Comparison of ENCODE assay signal across 10 mouse cellular contexts in the genomic region with DNA sequence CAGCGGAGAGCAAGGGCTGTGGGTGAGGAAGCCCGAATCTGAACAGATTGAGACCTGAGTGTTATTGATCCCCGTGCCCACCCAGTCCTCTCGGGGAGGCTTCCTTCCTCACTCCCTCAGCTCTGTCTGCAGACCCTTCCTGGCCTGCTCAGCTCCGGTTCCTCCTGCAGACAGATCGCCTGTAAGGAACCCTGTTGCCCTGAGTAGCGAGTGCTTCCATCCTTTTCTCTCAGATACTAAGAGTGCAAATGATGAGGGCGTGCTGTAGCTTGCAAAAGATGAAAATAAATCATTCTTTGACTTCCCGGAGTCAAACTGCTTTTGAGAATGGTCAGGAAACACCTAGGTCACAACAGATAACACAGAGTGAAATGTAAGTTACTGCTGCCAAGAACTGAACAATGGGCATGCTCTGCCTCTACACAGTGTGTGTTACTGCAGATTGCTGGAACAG.
DNase-seq lines count a peak whose midpoint lies in the region; ATAC-seq and TF ChIP-seq lines count a peak whose summit lies in the region.
"Had no signal": no experiment of that assay in that cellular context is flagged by ENCODE, and none has a peak within 500 bp of the region (broad histone marks: within the 10 kb centered on the region; RNA-seq: fewer than 3 reads in every experiment).

No protein-coding gene starts in this region.

- no peak overlapping the region for H3K27ac ChIP-seq in forebrain, embryonic 16.5 days (ENCODE audit: low read length)
- no peak overlapping the region for H3K27ac ChIP-seq in forebrain, embryonic 13.5 days
- peak overlapping the region; percentile 55; the same call in 1 of the 2 replicates for H3K27ac ChIP-seq in testis, adult 2 months (ENCODE audit: control insufficient read depth, insufficient read depth, low read depth, low read length)
- H3K27ac ChIP-seq in liver, embryonic 13.5 days = no peak overlapping the region
- no peak overlapping the region for H3K27ac ChIP-seq in thymus, adult 2 months (ENCODE audit: control insufficient read depth, insufficient read depth, low read length)
- H3K27ac ChIP-seq: liver, embryonic 14.5 days had no signal

- WGBS in forebrain, embryonic 16.5 days = 66% methylated on average over 9 of the region's 9 CpGs
- 69% methylated on average over 9 of the region's 9 CpGs for WGBS in forebrain, embryonic 13.5 days
- 22% methylated on average over 9 of the region's 9 CpGs for WGBS in liver, embryonic 13.5 days (ENCODE audit: insufficient replicate concordance)
- WGBS in thymus, adult 2 months = 63% methylated on average over 9 of the region's 9 CpGs

- no peak for TF ChIP-seq POLR2A in testis, adult 2 months (IDR thresholded peaks at IDR 0.05; ENCODE audit: control insufficient read depth, low read depth, low read length)
- no peak for TF ChIP-seq POLR2A in thymus, adult 2 months (IDR thresholded peaks at IDR 0.05; ENCODE audit: control insufficient read depth, extremely low read depth, insufficient read depth, low read length, poor library complexity)

- no peaks in the 10 kb centered on the region for H3K36me3 ChIP-seq in forebrain, embryonic 16.5 days (ENCODE audit: control insufficient read depth, insufficient read depth)
- H3K36me3 ChIP-seq in forebrain, embryonic 13.5 days (ENCODE audit: poor library complexity, severe bottlenecking) = no peaks in the 10 kb centered on the region
- no peaks in the 10 kb centered on the region for H3K36me3 ChIP-seq in testis, adult 2 months (ENCODE audit: control insufficient read depth, insufficient read depth, low read length)
- no peaks in the 10 kb centered on the region for H3K36me3 ChIP-seq in liver, embryonic 13.5 days
- H3K36me3 ChIP-seq in thymus, adult 2 months (ENCODE audit: control insufficient read depth, insufficient read depth, low read length) = no peaks in the 10 kb centered on the region

- ATAC-seq in forebrain, embryonic 16.5 days = no peak
- no peak for ATAC-seq in forebrain, embryonic 13.5 days
- peak; percentile 36; the same call in 1 of the 2 replicates for ATAC-seq in liver, embryonic 13.5 days (ENCODE audit: low read depth)

- H3K9me3 ChIP-seq in forebrain, embryonic 16.5 days (ENCODE audit: control insufficient read depth, low read length) = no peaks in the 10 kb centered on the region
- H3K9me3 ChIP-seq in forebrain, embryonic 13.5 days (replicated peaks) = no peaks in the 10 kb centered on the region
- H3K9me3 ChIP-seq in liver, embryonic 13.5 days (replicated peaks) = no peaks in the 10 kb centered on the region

- DNase-seq in testis, postnatal 10 days (ENCODE audit: low spot score) = no peak
- DNase-seq in liver, embryonic 13.5 days = no peak
- no peak for DNase-seq in embryo, embryonic 9.5 days (ENCODE audit: extremely low spot score)
- no peak for DNase-seq in frontal cortex, postnatal 25 days (ENCODE audit: low spot score in 2 of 2)
- no peak for DNase-seq in thymus, adult 2 months

- H3K4me3 ChIP-seq in forebrain, embryonic 16.5 days (replicated peaks; ENCODE audit: low read length) = peak overlapping the region; percentile 4
- no peak overlapping the region for H3K4me3 ChIP-seq in forebrain, embryonic 13.5 days
- H3K4me3 ChIP-seq in testis, adult 2 months (ENCODE audit: control insufficient read depth, low read depth, low read length) = peak overlapping the region; percentile 35
- no peak overlapping the region for H3K4me3 ChIP-seq in liver, embryonic 13.5 days (replicated peaks)
- H3K4me3 ChIP-seq in thymus, adult 2 months (ENCODE audit: control insufficient read depth, insufficient read depth, low read length) = no peak overlapping the region

- no peaks in the 10 kb centered on the region for H3K27me3 ChIP-seq in forebrain, embryonic 16.5 days (replicated peaks; ENCODE audit: control insufficient read depth, insufficient read depth, low read length)
- H3K27me3 ChIP-seq in forebrain, embryonic 13.5 days = no peaks in the 10 kb centered on the region
- H3K27me3 ChIP-seq in testis, adult 2 months (ENCODE audit: control insufficient read depth, insufficient read depth, low read length) = no peaks in the 10 kb centered on the region
- H3K27me3 ChIP-seq in liver, embryonic 13.5 days = no peaks in the 10 kb centered on the region
- no peaks in the 10 kb centered on the region for H3K27me3 ChIP-seq in thymus, adult 2 months (ENCODE audit: control insufficient read depth, insufficient read depth, low read length)
- H3K27me3 ChIP-seq: CH12.LX had no signal

- peak overlapping the region; percentile 20; the same call in 1 of the 2 replicates for H3K9ac ChIP-seq in forebrain, embryonic 16.5 days (replicated peaks; ENCODE audit: low read depth, low read length)
- no peak overlapping the region for H3K9ac ChIP-seq in forebrain, embryonic 13.5 days
- no peak overlapping the region for H3K9ac ChIP-seq in liver, embryonic 13.5 days
- H3K9ac ChIP-seq: liver, embryonic 14.5 days had no signal

- TF ChIP-seq CTCF in testis, adult 2 months (IDR thresholded peaks at IDR 0.05; ENCODE audit: control insufficient read depth, insufficient read depth, insufficient replicate concordance, low read depth, low read length) = no peak
- no peak for TF ChIP-seq CTCF in thymus, adult 2 months (IDR thresholded peaks at IDR 0.05; ENCODE audit: borderline replicate concordance, control insufficient read depth, extremely low read depth, insufficient read depth, low read length, poor library complexity)

- H3K4me1 ChIP-seq in forebrain, embryonic 16.5 days (replicated peaks; ENCODE audit: control insufficient read depth, insufficient read depth, low read length) = peaks cover 18% of the 10 kb centered on the region
- peaks cover 21% of the 10 kb centered on the region; the same call in 1 of the 2 replicates for H3K4me1 ChIP-seq in forebrain, embryonic 13.5 days
- no peaks in the 10 kb centered on the region for H3K4me1 ChIP-seq in testis, adult 2 months (ENCODE audit: control insufficient read depth, insufficient read depth, low read length)
- peaks cover 22% of the 10 kb centered on the region for H3K4me1 ChIP-seq in liver, embryonic 13.5 days (replicated peaks)
- H3K4me1 ChIP-seq in thymus, adult 2 months (replicated peaks; ENCODE audit: control insufficient read depth, insufficient read depth, low read length) = no peaks in the 10 kb centered on the region

- peak overlapping the region; percentile 18; the same call in 1 of the 2 replicates for H3K4me2 ChIP-seq in forebrain, embryonic 16.5 days (ENCODE audit: low read length)
- no peak overlapping the region for H3K4me2 ChIP-seq in forebrain, embryonic 13.5 days
- H3K4me2 ChIP-seq in liver, embryonic 13.5 days = no peak overlapping the region

Comparison
In these comparisons a context has a peak if more than half of its experiments do, and no peak if none do; other contexts are left out.
1. H3K4me3 ChIP-seq: peak in forebrain, embryonic 16.5 days (single experiment) and testis, adult 2 months (single experiment); none in forebrain, embryonic 13.5 days (single experiment), liver, embryonic 13.5 days (single experiment) and thymus, adult 2 months (single experiment).